Mouse (Mus musculus): ENCODE results near the gene Tldc2.
A peak's percentile ranks its signal among the peaks of the same experiment; 100 is the strongest.

Gene Tldc2

DNA sequence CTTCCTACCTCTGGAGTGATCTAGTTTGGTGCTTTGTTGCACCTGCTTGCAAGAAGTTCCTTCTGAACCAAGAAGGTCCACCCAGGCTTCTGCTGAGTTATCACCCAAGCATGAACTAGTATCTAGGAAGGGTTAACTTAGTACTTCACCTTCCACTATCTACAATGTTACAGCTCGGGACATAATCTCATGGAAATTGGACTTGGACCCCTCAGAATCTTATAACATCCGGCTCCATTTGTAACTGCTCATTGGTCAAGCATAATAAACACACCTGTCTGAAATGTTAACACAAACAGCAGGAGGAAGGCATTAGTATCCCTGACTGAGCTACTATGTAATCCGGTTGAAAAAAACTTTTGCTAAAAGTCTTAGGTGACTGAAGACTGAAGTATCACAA is 40.5 kb downstream of the Tldc2 start:
- DNase-seq (ENCODE audit: low read depth, low spot score): no peak

DNA sequence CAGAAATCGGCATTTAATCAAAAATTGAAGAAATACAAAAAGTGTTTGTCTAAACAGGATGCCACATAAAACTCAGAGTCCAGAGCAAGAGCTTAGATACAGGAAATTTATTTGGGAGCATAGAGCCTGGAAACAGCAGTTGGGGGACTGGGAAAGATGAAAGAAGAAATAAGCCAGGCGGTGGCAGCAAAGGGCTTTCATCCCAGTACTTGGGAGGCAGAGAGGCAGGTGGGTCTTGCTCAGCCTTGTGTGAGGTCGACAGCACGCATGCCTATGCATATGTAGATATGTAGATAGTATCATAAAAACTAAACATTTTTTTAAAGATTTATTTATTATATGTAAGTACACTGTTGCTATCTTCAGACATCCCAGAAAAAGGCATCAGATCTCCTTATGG is 41.2 kb downstream of the Tldc2 start:
- DNase-seq (ENCODE audit: low read depth, low spot score): peak; percentile 15

DNA sequence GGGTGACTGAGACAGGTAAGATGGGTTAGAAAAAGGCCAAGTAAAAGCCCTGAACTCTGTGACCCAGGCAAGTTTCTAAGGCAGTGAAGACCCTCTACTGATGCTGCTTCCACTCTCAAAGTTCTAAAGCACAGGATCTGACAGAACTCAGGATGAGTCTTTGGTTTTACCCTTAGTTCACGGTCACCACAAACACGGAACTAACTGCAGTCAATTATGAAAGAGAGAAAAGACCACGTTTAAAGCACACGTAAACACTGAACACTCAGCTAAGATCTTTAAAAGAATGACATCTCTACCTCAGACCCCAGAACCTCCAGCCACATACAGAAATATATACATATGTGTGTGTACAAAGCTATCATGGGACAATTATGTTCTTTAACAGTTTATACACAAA is 42.2 kb downstream of the Tldc2 start:
- no peak for DNase-seq (ENCODE audit: low read depth, low spot score)

DNA sequence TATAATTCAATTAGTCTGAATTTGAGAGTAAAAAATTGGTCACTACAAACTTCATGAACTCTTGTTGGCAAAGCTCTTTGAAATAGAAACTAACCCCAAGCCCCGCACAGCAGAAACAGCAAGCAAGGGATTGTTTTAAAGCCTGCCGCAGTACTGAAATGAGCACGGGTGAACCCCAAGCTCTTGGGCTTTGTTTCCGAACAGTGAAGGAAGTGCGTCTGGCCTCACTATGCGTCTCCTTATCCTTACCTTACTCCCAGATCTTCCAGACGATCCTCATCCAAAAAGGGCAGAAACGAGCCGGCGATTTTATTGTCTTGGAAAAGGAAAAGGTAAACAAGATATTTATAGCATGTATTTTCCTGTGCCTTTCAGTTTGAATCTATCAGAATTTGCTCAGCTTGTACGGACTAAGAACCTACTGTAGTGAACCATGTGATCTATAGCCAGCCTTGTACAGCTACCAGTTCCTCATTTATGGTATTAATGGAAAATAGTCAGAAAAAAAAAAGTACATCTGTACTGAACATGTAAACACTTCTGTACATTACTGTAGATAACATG is 42.8 kb downstream of the Tldc2 start:
- no peak for DNase-seq (ENCODE audit: low read depth, low spot score)

DNA sequence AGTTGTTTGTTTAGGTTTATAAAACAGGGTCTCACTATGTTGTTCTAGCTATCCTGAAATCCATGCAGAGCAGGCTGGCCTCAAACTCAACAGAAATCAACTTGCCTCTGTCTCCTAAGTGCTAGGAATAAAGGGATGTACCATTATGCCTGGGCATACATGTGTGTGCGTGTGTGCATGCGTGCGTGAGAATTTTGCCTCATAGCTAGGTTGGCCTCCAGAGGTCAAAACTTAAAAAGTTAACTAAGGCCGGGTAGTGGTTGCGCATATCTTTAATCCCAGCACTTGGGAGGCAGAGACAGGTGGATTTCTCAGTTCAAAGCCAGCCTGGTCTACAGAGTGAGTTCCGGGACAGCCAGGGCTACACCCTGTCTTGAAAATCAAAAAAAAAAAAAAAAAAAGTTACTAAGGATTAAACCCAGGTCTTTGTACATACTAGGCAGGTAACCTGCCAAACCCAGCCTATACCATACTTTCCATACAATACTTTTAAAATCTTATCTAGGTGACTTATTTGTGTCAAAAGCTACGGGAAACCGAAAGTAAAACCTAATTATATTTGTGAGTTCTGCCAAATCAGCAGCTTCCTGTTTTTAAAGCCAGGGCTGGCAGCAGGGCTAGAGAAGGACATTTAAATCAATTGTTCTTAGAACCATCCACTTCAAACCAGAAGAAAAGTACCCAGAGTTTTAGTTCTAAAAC is 44.1 kb downstream of the Tldc2 start:
- DNase-seq (ENCODE audit: low read depth, low spot score): no peak

DNA sequence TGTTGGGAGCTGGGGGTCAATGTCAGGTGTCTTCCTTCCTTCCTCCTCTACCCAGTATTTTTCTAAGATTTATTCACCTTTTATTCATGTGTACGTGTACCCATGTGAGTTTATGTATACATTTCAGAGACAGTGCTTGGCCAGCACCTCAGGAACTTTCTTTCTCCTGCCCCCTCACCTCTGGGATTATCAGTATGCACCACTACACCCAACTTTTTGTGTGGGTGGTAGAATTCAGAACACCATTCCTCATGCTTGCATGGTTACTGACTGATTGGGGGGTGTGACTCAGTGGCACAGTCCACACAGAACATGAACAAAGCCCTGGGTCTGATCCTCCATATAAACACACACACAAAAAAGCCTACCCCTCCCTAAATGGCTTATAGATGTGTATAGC is 45.2 kb downstream of the Tldc2 start:
- DNase-seq (ENCODE audit: low read depth, low spot score): no peak

DNA sequence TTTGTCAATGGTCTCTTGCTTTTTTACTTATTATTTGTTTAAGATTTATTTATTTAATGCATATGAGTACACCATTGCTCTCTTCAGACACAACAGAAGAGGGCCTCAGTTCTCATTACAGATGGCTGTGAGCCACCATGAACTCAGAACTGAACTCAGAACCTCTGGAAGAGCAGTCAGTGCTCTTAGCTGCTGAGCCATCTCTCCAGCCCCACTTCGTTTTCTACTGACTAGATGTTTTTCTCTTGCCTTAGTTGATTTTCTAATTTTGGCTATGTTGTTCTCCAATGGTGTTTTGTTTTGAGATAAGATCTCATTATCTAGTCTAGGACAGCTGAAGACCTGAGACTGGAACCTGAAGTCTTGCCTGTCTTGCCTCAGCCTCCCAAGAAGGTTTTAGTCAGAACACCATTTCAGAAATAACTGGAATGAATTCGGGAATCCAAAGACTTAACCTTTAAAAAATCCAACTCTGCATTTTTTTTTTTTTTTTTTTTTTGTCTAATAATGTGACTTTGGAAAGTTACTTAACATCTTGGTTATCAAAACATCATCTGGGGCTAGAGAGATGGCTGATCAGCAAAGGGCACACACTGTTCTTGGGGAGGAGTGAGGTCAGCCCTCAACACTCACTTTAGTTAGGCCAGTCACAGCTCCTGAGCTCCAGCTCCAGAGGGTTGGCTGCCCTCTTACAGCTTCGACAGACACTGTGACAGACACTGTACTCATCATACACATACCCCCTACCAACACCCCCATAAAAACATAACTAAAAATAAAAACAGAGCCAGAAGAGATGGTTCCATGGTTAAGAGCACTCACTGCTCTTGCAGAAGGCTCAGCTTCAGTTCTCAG is 46.1 kb downstream of the Tldc2 start:
- no peak for DNase-seq (ENCODE audit: low read depth, low spot score)

DNA sequence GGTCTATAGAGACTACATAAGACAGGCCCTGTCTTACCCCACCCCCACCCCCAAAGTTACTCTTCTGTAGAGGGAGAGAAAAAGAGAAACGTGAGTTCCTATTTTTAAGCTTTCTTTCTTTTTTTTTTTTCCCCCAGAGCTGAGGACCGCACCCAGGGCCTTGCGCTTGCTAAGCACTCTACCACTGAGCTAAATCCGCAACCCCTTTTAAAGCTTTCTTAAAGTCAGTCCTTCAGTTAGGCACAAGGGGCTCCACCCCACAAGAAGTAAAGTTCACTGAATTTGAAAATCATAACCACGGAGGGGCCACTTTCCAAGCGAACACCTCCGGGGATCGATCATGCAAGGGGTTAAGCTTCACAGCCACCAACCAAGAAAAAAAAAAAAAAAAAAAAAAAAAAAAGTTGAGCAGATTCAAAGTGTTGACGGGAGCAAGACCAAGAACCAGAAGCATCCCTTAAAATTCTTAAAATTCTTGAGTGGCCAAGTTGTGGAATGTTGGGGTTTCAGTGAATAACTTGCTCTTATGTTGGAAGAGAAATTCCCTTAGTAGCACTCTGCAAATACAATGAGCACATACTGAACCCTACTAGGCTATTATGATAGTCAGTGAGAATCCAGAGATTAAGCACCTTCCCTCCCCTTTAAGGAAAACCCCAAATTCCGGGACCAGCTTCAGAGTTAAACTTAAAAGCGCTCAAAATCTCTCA is 47.1 kb downstream of the Tldc2 start:
- no peak for DNase-seq (ENCODE audit: low read depth, low spot score)

DNA sequence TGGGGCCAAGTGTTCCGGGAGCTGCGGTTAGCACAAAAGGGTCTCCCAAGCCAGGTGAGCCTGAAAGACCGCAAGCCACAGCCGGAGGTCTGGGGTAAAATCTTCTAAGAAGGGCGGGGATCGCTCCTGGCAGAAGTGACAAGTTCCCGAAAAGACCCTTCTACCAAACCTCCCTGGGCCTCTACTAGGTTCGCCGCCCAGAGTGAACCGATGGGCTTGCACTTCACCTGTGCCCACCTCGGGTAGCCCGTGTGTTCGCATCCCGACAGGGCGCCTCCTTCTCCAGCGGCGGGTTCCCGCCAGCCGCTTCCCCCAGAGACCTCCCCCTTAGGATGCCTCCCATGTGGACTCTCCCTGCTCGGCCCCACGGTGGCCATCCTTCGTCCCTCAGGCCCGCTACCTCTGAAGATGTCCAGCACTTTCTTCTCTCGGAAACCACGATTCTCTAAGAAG is 47.6 kb downstream of the Tldc2 start:
- DNase-seq (ENCODE audit: low read depth, low spot score): no peak

DNA sequence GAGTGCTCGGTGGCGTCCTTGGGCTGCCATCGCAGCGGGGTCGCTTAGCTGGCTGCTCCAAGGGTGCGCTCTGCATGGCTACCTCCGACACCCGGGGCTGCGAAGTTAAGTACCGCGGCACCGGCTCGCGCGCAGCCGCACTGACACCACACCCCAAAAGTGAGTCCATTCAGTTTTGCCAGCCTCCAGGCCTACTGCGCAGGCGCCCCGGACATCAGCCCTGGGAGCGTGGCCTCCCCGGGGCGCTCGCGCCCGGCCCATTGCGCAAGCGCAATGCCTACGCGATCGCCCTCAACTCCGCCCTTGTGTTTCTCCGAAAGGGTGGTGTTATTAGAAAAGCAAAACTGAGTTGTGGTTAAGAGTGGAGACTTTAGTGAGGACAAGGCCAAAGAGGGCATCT is 48.2 kb downstream of the Tldc2 start, which contains the start of gene Samhd1:
TSS of gene Samhd1 (minus strand) at position 252 of the 400 bp plus-strand sequence.
- DNase-seq (ENCODE audit: low read depth, low spot score): peak; percentile 96

DNA sequence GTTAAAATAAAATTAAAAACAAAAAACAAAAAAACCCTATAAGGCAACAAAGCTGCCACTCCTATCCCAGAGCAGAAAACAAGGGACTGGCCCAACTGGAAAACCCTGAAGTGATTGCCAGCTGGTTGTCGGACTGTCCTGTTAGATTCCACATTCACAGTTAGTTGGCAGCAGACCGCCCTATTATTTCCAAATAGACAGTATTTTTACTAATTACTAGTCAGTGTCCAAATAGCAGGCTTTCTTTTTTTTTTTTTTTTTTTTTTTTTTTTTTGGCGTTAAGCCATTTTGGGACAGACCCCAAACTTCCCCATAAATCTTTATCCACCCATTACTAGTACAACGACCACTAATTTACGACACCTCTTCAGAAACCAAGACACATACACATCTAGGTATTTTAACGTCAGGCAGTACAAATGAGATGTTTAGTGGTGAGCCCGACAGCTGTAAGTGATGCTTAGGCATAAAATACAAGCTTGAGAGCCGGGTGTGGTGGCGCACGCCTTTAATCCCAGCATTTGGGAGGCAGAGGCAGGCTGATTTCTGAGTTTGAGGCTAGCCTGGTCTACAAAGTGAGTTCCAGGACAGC is 48.8 kb downstream of the Tldc2 start:
- DNase-seq (ENCODE audit: low read depth, low spot score): no peak

DNA sequence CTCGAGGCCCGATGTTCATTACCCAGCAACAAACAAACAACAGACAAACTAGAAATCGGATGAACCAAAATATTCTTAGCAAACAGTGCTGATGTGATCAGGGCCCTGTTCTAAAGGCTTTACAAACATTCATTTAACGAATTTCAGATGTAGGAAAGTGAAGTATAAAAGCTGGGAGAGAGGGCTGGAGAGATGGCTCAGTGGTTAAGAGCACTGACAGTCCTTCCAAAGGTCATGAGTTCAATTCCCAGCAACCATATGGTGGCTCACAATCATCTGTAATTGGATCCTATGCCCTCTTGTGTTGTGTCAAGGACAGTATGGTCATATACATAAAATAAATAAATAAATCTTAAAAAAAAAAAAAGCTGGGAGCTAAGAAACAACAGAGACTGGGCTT is 49.3 kb downstream of the Tldc2 start:
- DNase-seq (ENCODE audit: low read depth, low spot score): no peak

DNA sequence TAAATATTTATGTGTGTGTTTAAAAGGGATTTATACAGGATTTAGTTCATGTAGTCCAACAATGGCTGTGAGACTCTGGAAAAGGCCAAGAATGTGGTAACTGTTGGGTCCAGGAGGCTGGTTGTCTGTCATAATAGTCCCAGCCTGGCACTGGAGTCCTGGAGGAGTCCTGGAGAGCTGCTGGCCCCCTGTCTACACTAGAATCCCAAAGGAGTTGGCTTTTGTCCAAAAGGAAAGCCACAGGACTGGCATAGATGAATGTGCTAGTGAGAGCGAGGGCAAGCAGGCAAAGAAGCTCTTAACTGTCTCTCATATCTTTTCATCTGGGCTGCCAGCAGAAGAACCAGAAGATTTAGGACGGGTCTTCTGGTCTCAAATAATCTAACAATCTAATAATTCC is 49.8 kb downstream of the Tldc2 start:
- DNase-seq (ENCODE audit: low read depth, low spot score): no peak

DNA sequence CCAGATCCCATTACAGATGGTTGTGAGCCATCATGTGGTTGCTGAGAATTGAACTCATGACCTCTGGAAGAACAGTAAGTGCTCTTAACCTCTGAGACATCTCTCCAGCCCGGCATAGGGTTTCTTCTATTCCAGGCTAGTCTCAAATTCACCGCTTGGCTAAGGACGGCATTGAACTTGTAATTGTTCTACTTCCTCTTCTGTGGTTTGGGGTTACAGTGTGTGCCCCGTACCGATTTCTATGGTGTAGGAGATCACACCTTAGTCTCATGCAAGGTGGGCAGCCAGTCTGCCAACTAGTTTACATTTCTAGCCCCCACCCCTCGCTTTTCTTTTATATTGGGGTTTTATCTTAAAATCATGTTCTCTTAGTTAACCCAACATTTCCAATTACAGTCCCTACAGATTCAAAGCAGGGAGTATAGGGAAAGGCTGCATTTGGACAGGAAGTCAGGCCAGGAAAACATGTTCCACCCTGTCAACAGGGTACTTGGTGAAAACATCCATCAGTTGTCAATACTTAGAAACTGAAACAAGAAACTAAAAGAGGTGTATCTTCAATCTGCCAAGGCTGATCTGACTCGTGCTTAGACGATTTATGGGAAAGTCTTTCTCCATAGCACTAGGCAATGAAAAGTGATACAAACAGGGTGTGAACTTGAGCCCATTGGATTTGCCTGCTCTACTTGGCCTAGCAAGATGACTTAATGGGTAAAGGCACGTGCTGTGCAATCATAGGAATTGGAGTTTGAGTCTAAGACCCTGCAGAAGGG is 51.3 kb downstream of the Tldc2 start:
- DNase-seq (ENCODE audit: low read depth, low spot score): no peak

DNA sequence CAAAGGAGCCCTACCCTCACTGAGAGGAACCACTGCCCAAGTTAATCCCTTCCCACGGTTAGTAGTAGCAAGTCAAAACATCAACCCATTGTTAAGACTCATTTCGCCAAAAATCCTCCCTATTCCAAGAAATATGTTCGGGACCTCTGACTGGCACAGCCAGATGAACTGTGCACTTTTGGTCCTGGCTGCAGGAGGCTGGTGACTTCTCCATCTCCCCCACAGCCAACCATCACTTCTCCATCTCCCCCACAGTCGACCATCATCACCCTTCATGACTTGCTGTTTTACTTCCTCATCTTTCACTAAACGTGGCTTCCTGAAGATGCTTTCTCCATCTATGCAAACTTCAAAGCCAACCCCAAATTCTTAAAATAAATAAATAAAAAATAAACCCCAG is 52.0 kb downstream of the Tldc2 start:
- DNase-seq (ENCODE audit: low read depth, low spot score): no peak

DNA sequence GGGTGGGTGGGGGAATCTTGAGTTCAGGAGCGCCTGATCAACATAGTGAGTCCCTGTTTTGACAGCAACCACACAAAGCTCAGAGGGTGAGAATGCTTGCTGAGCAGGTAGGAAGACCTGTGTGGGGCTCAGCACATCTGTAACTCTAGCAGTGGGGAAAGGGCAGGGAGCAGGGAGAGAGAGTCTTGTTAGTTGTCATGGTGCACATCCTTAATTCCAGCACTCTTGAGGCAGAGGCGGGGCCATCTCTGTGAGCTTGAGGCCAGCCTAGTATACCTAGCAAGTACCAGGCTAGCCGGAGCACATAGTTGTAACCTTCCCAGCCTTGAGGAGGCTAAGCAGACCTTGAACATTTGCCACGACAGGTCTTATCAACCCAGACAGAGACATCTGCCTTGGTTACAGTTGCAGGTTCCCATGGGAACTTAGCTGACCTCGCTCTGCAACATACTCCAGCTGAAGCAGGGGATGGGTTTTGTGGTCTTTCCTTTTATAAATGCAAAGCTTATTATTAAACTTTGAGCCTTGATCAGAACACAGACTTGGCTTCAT is 52.5 kb downstream of the Tldc2 start:
- no peak for DNase-seq (ENCODE audit: low read depth, low spot score)

DNA sequence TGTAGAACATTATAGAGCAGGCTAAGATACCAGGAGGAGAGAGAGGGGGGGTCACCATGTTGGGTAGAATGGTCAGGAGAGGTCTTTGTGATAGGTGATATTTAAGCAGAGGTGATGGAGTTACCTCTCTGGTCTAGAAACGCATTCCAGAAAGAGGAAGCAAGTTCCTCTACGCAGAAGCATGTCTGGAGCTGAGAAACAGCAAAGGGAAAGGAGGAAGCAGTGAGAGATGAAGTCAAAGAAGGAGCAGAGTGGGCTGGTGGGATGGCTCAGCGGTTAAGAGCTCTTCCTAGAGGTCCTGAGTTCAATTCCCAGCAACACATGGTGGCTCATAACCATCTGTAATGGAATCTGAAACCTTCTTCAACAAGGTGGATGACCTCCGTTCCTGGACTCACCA is 55.1 kb downstream of the Tldc2 start:
- no peak for DNase-seq (ENCODE audit: low read depth, low spot score)

DNA sequence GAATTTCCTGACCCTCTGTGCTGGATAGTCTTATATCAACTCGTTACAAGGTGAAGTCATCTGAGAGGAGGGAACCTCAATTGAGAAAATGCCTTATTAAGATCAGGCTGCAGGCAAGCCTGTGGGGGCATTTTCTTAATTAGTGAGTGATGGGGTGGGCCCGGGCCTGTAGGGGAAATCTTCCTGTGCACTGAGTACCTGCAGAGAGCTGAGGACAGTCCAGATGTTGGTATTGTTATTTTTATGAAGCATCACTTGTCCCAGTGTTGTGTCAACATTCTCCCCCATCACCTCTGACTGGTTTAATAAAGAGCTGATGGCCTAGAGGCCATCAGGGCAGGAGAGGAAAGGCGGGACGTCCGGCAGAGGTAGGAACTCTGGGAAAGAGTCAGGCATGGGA is 57.3 kb downstream of the Tldc2 start:
- peak; percentile 8 for DNase-seq (ENCODE audit: low read depth, low spot score)

DNA sequence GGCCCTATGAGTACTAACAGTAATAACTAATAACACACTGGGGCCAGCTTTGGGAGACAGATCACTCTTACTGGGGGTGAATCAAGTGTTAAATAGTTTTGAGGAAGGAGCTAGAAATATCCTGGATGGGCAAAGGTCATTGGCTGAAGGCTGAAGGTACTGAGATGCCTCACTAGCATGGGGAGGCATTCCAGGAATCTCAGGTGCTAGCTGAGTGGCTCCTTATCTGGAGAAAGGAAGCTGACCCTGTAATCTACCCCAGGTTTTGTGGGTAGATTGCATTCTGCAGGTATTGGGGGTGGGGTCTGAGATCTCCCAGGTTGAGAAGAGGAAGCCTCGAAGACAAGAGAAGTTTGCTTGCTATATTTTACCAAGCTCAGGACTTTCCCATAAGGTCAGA is 58.3 kb downstream of the Tldc2 start:
- no peak for DNase-seq (ENCODE audit: low read depth, low spot score)

All from ZHBTc4 (cell line).